Mouse (Mus musculus): ENCODE results near the gene Lrrk1.

DNA sequence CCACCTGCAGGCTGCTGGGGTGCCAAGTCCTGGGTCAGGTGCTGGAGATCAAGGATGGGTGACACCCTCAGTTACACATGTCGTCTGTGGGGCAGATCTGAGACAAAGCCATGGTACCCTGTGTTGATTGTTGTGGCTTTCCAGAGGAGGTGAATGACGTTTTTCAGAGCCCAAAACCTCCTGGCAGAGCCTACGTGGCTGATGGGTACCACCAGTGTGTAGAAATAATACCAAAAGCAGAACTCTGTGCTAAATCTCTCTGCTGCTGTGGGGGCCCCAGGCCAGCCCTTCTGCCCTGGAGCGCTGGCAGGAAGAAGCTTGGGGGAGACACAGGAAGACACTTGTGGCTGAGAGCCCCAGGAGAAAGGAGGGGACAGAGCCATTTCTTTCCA, 157.9 kb downstream of the Lrrk1 start:
- TF ChIP-seq ZC3H11A (IDR thresholded peaks at IDR 0.05; ENCODE audit: borderline replicate concordance, low read depth, low read length) (no peak), HCFC1 (IDR thresholded peaks at IDR 0.05; ENCODE audit: borderline replicate concordance, insufficient read depth, low read length) (no peak), CHD2 (IDR thresholded peaks at IDR 0.05; ENCODE audit: low read depth, low read length) (no peak), ZNF384 (IDR thresholded peaks at IDR 0.05; ENCODE audit: low read depth, low read length) (no peak)

Data from ES-E14 (cell line).